Mouse (Mus musculus): ENCODE measurements around the gene Zic4. TPM values are rescaled to one million over a fixed set of nuclear protein-coding genes. Genes with fewer than 3 reads are reported as not detected.

Gene Zic4
- polyA plus RNA-seq, 1 experiment: not detected

GRCm38 (mm10) chr9:91356353-91356740, 5.9 kb upstream of the Zic4 start:
- no peaks in the 10 kb centered on the region for H3K36me3 ChIP-seq (ENCODE audit: control insufficient read depth, insufficient read depth, low read length)
- no peak for DNase-seq
- peaks cover 11% of the 10 kb centered on the region; the same call in 1 of the 2 replicates for H3K27me3 ChIP-seq (ENCODE audit: control insufficient read depth, insufficient read depth, low read length)
- H3K27ac ChIP-seq (ENCODE audit: control insufficient read depth, insufficient read depth, low read length): no peak overlapping the region
- no peak overlapping the region for H3K4me3 ChIP-seq (ENCODE audit: control insufficient read depth, insufficient read depth, low read length)
- TF ChIP-seq POLR2A (IDR thresholded peaks at IDR 0.05; ENCODE audit: control insufficient read depth, extremely low read depth, insufficient read depth, low read length, poor library complexity) (no peak), CTCF (IDR thresholded peaks at IDR 0.05; ENCODE audit: borderline replicate concordance, control insufficient read depth, extremely low read depth, insufficient read depth, low read length, poor library complexity) (no peak)
- WGBS: 15% methylated on average over 4 of the region's 4 CpGs
- H3K4me1 ChIP-seq (replicated peaks; ENCODE audit: control insufficient read depth, insufficient read depth, low read length): no peaks in the 10 kb centered on the region

- no peak for DNase-seq
- Histone ChIP-seq H3K27ac (ENCODE audit: control insufficient read depth, insufficient read depth, low read length) (no peak overlapping the region), H3K27me3 (ENCODE audit: control insufficient read depth, insufficient read depth, low read length) (peaks cover 15% of the 10 kb centered on the region; the same call in 1 of the 2 replicates), H3K4me1 (replicated peaks; ENCODE audit: control insufficient read depth, insufficient read depth, low read length) (peaks cover 5% of the 10 kb centered on the region; the same call in 1 of the 2 replicates), H3K36me3 (ENCODE audit: control insufficient read depth, insufficient read depth, low read length) (no peaks in the 10 kb centered on the region), H3K4me3 (ENCODE audit: control insufficient read depth, insufficient read depth, low read length) (no peak overlapping the region)
- 30% methylated on average over 3 of the region's 3 CpGs for WGBS
- TF ChIP-seq POLR2A (IDR thresholded peaks at IDR 0.05; ENCODE audit: control insufficient read depth, extremely low read depth, insufficient read depth, low read length, poor library complexity) (no peak), CTCF (IDR thresholded peaks at IDR 0.05; ENCODE audit: borderline replicate concordance, control insufficient read depth, extremely low read depth, insufficient read depth, low read length, poor library complexity) (no peak)
Measured at GRCm38 (mm10) chr9:91357321-91357720, 4.9 kb upstream of the Zic4 start.

GRCm38 (mm10) chr9:91358851-91359687, 3.1 kb upstream of the Zic4 start:
- peaks cover 14% of the 10 kb centered on the region; the same call in 1 of the 2 replicates for H3K27me3 ChIP-seq (ENCODE audit: control insufficient read depth, insufficient read depth, low read length)
- H3K4me1 ChIP-seq (replicated peaks; ENCODE audit: control insufficient read depth, insufficient read depth, low read length): peaks cover 5% of the 10 kb centered on the region; the same call in 1 of the 2 replicates
- H3K27ac ChIP-seq (ENCODE audit: control insufficient read depth, insufficient read depth, low read length): no peak overlapping the region
- no peak overlapping the region for H3K4me3 ChIP-seq (ENCODE audit: control insufficient read depth, insufficient read depth, low read length)
- no peak for DNase-seq
- H3K36me3 ChIP-seq (ENCODE audit: control insufficient read depth, insufficient read depth, low read length): no peaks in the 10 kb centered on the region
- no peak for TF ChIP-seq CTCF (IDR thresholded peaks at IDR 0.05; ENCODE audit: borderline replicate concordance, control insufficient read depth, extremely low read depth, insufficient read depth, low read length, poor library complexity)
- TF ChIP-seq POLR2A (IDR thresholded peaks at IDR 0.05; ENCODE audit: control insufficient read depth, extremely low read depth, insufficient read depth, low read length, poor library complexity): no peak
- 18% methylated on average over 10 of the region's 10 CpGs for WGBS

- Histone ChIP-seq H3K4me1 (replicated peaks; ENCODE audit: control insufficient read depth, insufficient read depth, low read length) (peaks cover 5% of the 10 kb centered on the region; the same call in 1 of the 2 replicates), H3K36me3 (ENCODE audit: control insufficient read depth, insufficient read depth, low read length) (no peaks in the 10 kb centered on the region), H3K27ac (ENCODE audit: control insufficient read depth, insufficient read depth, low read length) (no peak overlapping the region), H3K4me3 (ENCODE audit: control insufficient read depth, insufficient read depth, low read length) (no peak overlapping the region), H3K27me3 (ENCODE audit: control insufficient read depth, insufficient read depth, low read length) (peaks cover 22% of the 10 kb centered on the region; the same call in 1 of the 2 replicates)
- TF ChIP-seq CTCF (IDR thresholded peaks at IDR 0.05; ENCODE audit: borderline replicate concordance, control insufficient read depth, extremely low read depth, insufficient read depth, low read length, poor library complexity): no peak
- 15% methylated on average over 21 of the region's 21 CpGs for WGBS
- DNase-seq: no peak
Measured at GRCm38 (mm10) chr9:91360151-91361032, 1.8 kb upstream of the Zic4 start.

GRCm38 (mm10) chr9:91361033-91361855, 969 bp upstream of the Zic4 start:
- Histone ChIP-seq H3K4me3 (ENCODE audit: control insufficient read depth, insufficient read depth, low read length) (no peak overlapping the region), H3K4me1 (replicated peaks; ENCODE audit: control insufficient read depth, insufficient read depth, low read length) (peaks cover 5% of the 10 kb centered on the region; the same call in 1 of the 2 replicates), H3K27me3 (ENCODE audit: control insufficient read depth, insufficient read depth, low read length) (peaks cover 22% of the 10 kb centered on the region; the same call in 1 of the 2 replicates), H3K36me3 (ENCODE audit: control insufficient read depth, insufficient read depth, low read length) (no peaks in the 10 kb centered on the region), H3K27ac (ENCODE audit: control insufficient read depth, insufficient read depth, low read length) (no peak overlapping the region)
- TF ChIP-seq CTCF (IDR thresholded peaks at IDR 0.05; ENCODE audit: borderline replicate concordance, control insufficient read depth, extremely low read depth, insufficient read depth, low read length, poor library complexity) (no peak), POLR2A (IDR thresholded peaks at IDR 0.05; ENCODE audit: control insufficient read depth, extremely low read depth, insufficient read depth, low read length, poor library complexity) (no peak)
- 7% methylated on average over 35 of the region's 35 CpGs for WGBS
- DNase-seq: no peak
